In the genomic region with DNA sequence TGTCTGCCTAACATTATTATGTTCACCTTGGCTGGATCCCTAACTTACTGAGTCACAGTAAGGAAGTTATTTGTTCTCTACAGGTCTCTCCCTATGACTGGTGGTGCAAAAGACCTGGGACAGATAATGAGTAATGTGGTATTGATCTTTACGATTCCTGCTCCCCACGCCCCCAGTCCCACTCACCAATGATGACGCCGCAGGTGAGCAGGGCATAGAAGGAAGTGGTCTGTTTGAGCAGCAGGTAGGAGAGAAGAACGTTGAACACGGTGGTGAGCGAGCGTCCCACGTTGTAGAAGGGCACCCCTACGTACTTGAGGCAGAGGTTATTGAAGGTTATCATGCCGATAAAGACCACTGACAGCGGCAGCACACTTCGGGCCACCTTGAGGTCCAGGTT, we compare ENCODE assay signal across 8 mouse cellular contexts. TPM values are rescaled to one million over a fixed set of nuclear protein-coding genes. Genes with fewer than 3 reads are reported as not detected.
DNase-seq lines count a peak whose midpoint lies in the region; ATAC-seq and TF ChIP-seq lines count a peak whose summit lies in the region.

No protein-coding gene starts in this region.

- H3K4me2 ChIP-seq in CH12.LX (ENCODE audit: insufficient read depth, low read depth, poor library complexity, severe bottlenecking): peak overlapping the region; percentile 35
- peak overlapping the region; percentile 90 for H3K4me2 ChIP-seq in heart, postnatal 0 days (ENCODE audit: low read depth, low read length)

- WGBS in heart, embryonic 10.5 days: 57% methylated on average over 13 of the region's 13 CpGs
- 47% methylated on average over 13 of the region's 13 CpGs for WGBS in heart, postnatal 0 days
- 18% methylated on average over 13 of the region's 13 CpGs for WGBS in macrophage (ENCODE audit: missing documents)

- peaks cover 41% of the 10 kb centered on the region for H3K4me1 ChIP-seq in heart, embryonic 10.5 days
- peaks cover 23 to 45% of the 10 kb centered on the region in 2 experiments for H3K4me1 ChIP-seq in CH12.LX (ENCODE audit: control insufficient read depth in 1 of 2, insufficient read depth in 2 of 2)
- peaks cover 26% of the 10 kb centered on the region for H3K4me1 ChIP-seq in heart, postnatal 0 days (ENCODE audit: control insufficient read depth, insufficient read depth)

- peak overlapping the region; percentile 95 for H3K4me3 ChIP-seq in heart, embryonic 10.5 days
- peak overlapping the region; percentile 90 to 96 (median 92) for H3K4me3 ChIP-seq in CH12.LX (replicated peaks in 1 of 3; ENCODE audit: low read depth in 2 of 3, low read length in 2 of 3, poor library complexity in 1 of 3)
- H3K4me3 ChIP-seq in heart, postnatal 0 days (ENCODE audit: low read depth, low read length): peak overlapping the region; percentile 85
- peak overlapping the region; percentile 77 for H3K4me3 ChIP-seq in macrophage (ENCODE audit: inconsistent target)

- dilution Hi-C loops in CH12.LX (cut with MboI; ENCODE audit: extremely low pct_ligation_motif_present, extremely low pct_unique_long_range_greater_than_20kb, low sequenced_read_pairs): no loop called here

- no peak for TF ChIP-seq RAD21 in CH12.LX (IDR thresholded peaks at IDR 0.05; ENCODE audit: low read depth, low read length)

- peak overlapping the region; percentile 60; the same call in 1 of the 2 replicates for H3K9ac ChIP-seq in CH12.LX (ENCODE audit: insufficient read depth, low read depth)
- peak overlapping the region; percentile 73 for H3K9ac ChIP-seq in heart, postnatal 0 days (replicated peaks; ENCODE audit: low read depth, low read length)

- H3K79me2 ChIP-seq in CH12.LX (replicated peaks; ENCODE audit: control insufficient read depth, extremely low read depth, insufficient read depth, poor library complexity, severe bottlenecking): peaks cover 6% of the 10 kb centered on the region
- H3K79me2 ChIP-seq in macrophage (ENCODE audit: inconsistent target): peaks cover 49% of the 10 kb centered on the region

- H3K36me3 ChIP-seq in heart, embryonic 10.5 days: peaks cover 18% of the 10 kb centered on the region
- H3K36me3 ChIP-seq in CH12.LX (replicated peaks in 1 of 2; ENCODE audit: control insufficient read depth in 1 of 2, insufficient read depth in 1 of 2, low read length in 1 of 2) (peaks cover 15 to 34% of the 10 kb centered on the region in 2 experiments), macrophage (ENCODE audit: inconsistent target) (peaks cover 12% of the 10 kb centered on the region)
- peaks cover 16% of the 10 kb centered on the region for H3K36me3 ChIP-seq in heart, postnatal 0 days (replicated peaks; ENCODE audit: control insufficient read depth, insufficient read depth, low read length)

- H3K27me3 ChIP-seq in heart, embryonic 10.5 days (ENCODE audit: insufficient read depth, poor library complexity, severe bottlenecking): peaks cover 29% of the 10 kb centered on the region
- H3K27me3 ChIP-seq in CH12.LX (replicated peaks): peaks cover 34% of the 10 kb centered on the region
- H3K27me3 ChIP-seq in heart, postnatal 0 days (ENCODE audit: control insufficient read depth, insufficient read depth, low read length): no peaks in the 10 kb centered on the region

- ATAC-seq in heart, postnatal 0 days (ENCODE audit: insufficient read depth, low read depth): no peak
- ATAC-seq in megakaryocyte-erythroid progenitor cell, adult 5-6 weeks (replicated peaks; ENCODE audit: low FRiP score, low TSS enrichment, poor library complexity, severe bottlenecking): no peak

- DNase-seq in heart, embryonic 10.5 days (ENCODE audit: low spot score): no peak
- DNase-seq in heart, adult 9 months (ENCODE audit: low spot score in 2 of 2): no peak
- no peak for DNase-seq in CH12.LX (ENCODE audit: extremely low read depth)
- DNase-seq in heart, postnatal 0 days (ENCODE audit: low spot score): no peak
- DNase-seq in layer of hippocampus, postnatal 36 days: no peak
- no peak for DNase-seq in cerebellum, postnatal 25 days

- TF ChIP-seq POLR2A in CH12.LX (IDR thresholded peaks at IDR 0.05; ENCODE audit: low read depth, low read length): no peak

- in situ Hi-C loops in CH12.LX (cut with MboI; ENCODE audit: low pct_ligation_motif_present, low pct_unique_long_range_greater_than_20kb, low sequenced_read_pairs): no loop called here

- peak overlapping the region; percentile 91 for H3K27ac ChIP-seq in heart, embryonic 10.5 days
- no peak overlapping the region for H3K27ac ChIP-seq in CH12.LX (ENCODE audit: insufficient read depth, low read depth)
- H3K27ac ChIP-seq in heart, postnatal 0 days (ENCODE audit: low read depth): no peak overlapping the region
- H3K27ac ChIP-seq in macrophage: peak overlapping the region; percentile 87

- no peak for TF ChIP-seq EP300 in CH12.LX (IDR thresholded peaks at IDR 0.05; ENCODE audit: low read length)
- no peak for TF ChIP-seq EP300 in heart, postnatal 0 days (IDR thresholded peaks at IDR 0.05; ENCODE audit: low read depth)

- no peaks in the 10 kb centered on the region for H3K9me3 ChIP-seq in heart, embryonic 10.5 days
- H3K9me3 ChIP-seq in CH12.LX (replicated peaks; ENCODE audit: low read length): peaks cover 7% of the 10 kb centered on the region
- H3K9me3 ChIP-seq in heart, postnatal 0 days (replicated peaks; ENCODE audit: control insufficient read depth, low read length): no peaks in the 10 kb centered on the region

- TF ChIP-seq CTCF in CH12.LX (conservative IDR thresholded peaks at IDR 0.05 in 1 of 2, IDR thresholded peaks at IDR 0.05 in 1 of 2; ENCODE audit: low read depth in 2 of 2, low read length in 2 of 2): no peak
- no peak for TF ChIP-seq CTCF in heart, postnatal 0 days (IDR thresholded peaks at IDR 0.05; ENCODE audit: low read depth)

TF ChIP-seq in CH12.LX, 34 proteins besides CTCF, POLR2A, EP300 and RAD21:
- TF ChIP-seq NELFE (IDR thresholded peaks at IDR 0.05; ENCODE audit: low read depth, low read length): no peak
- TF ChIP-seq E2F4 (IDR thresholded peaks at IDR 0.05; ENCODE audit: insufficient replicate concordance, low read depth, low read length): no peak

RNA-seq across cellular contexts. Expression of a gene that starts 1.9 kb away (rescaled TPM):
- 14.1 and 14.9 TPM in 2 replicates for polyA plus RNA-seq in heart, embryonic 10.5 days (2016; fragmentation: Nextera tagmentation; extraction: Ambion mirVana)
- total RNA-seq in CH12.LX (2012; rRNA removed) (7.3 and 8.7 TPM in 2 replicates), CH12.LX (2014; rRNA removed) (2.8 and 4.1 TPM in 2 replicates)
- polyA plus RNA-seq in CH12.LX (2012; ENCODE audit: insufficient read length, low read depth) (18.4 and 22.7 TPM in 2 replicates), macrophage (2018) (19.5 to 23.8 TPM (median 21.6 TPM) in 3 replicates)
- total RNA-seq in heart, postnatal 0 days (2014; rRNA removed; ENCODE audit: low replicate concordance): 2.7 and 4.6 TPM in 2 replicates
- 5.0 and 5.1 TPM in 2 replicates for polyA plus RNA-seq in heart, postnatal 0 days (2015; fragmentation: Nextera tagmentation; extraction: Ambion mirVana)
- total RNA-seq in macrophage (2018; cell fraction: chromatin; rRNA removed): 1 to 10 TPM in 23 of 26 experiments, under 1 TPM in 3; 0.76 to 7.5 (median 2.0) TPM
- total RNA-seq in macrophage (2018; cell fraction: cytosol; rRNA removed): 10 to 100 TPM in 24 of 26 experiments, 1 to 10 TPM in 2; 7.2 to 28.0 (median 20.0) TPM
- total RNA-seq in macrophage (2018; cell fraction: nucleus; rRNA removed): 10 to 100 TPM in 19 of 26 experiments, 1 to 10 TPM in 7; 3.1 to 30.6 (median 15.6) TPM
- 27.9 and 29.0 TPM in 2 replicates for total RNA-seq in megakaryocyte-erythroid progenitor cell, adult 5-6 weeks (2014; fragmentation: Nextera tagmentation)
- 8.4 and 9.6 TPM in 2 replicates for total RNA-seq in megakaryocyte-erythroid progenitor cell, adult 5-6 weeks (2017)
- total RNA-seq in layer of hippocampus, postnatal 36 days (2021): 10 to 100 TPM; 13.3 to 14.5 TPM

RNA-seq across cellular contexts. Expression of a gene that starts 24.6 kb away (rescaled TPM):
- 21.0 and 23.3 TPM in 2 replicates for polyA plus RNA-seq in heart, embryonic 10.5 days (2016; fragmentation: Nextera tagmentation; extraction: Ambion mirVana)
- total RNA-seq in CH12.LX (2012; rRNA removed) (8.8 and 12.7 TPM in 2 replicates), CH12.LX (2014; rRNA removed) (3.7 and 4.3 TPM in 2 replicates)
- polyA plus RNA-seq in CH12.LX (2012; ENCODE audit: insufficient read length, low read depth) (15.2 and 15.9 TPM in 2 replicates), macrophage (2018) (2.4 to 3.5 TPM (median 3.0 TPM) in 3 replicates)
- 9.5 and 15.3 TPM in 2 replicates for total RNA-seq in heart, postnatal 0 days (2014; rRNA removed; ENCODE audit: low replicate concordance)
- polyA plus RNA-seq in heart, postnatal 0 days (2015; fragmentation: Nextera tagmentation; extraction: Ambion mirVana): 14.0 and 17.3 TPM in 2 replicates
- total RNA-seq in macrophage (2018; cell fraction: chromatin; rRNA removed): 10 to 100 TPM in 23 of 26 experiments, 1 to 10 TPM in 3; 8.8 to 28.9 (median 20.4) TPM
- 1 to 10 TPM; 1.6 to 4.4 (median 3.1) TPM for total RNA-seq in macrophage (2018; cell fraction: cytosol; rRNA removed)
- 10 to 100 TPM in 16 of 26 experiments, 1 to 10 TPM in 10; 5.3 to 24.1 (median 10.9) TPM for total RNA-seq in macrophage (2018; cell fraction: nucleus; rRNA removed)
- total RNA-seq in megakaryocyte-erythroid progenitor cell, adult 5-6 weeks (2014; fragmentation: Nextera tagmentation): 16.1 and 21.0 TPM in 2 replicates
- total RNA-seq in megakaryocyte-erythroid progenitor cell, adult 5-6 weeks (2017): 8.4 and 9.6 TPM in 2 replicates
- 100 to 1,000 TPM in 1 of 2 experiments, 10 to 100 TPM in 1; 93.7 to 101 TPM for total RNA-seq in layer of hippocampus, postnatal 36 days (2021)

RNA-seq across cellular contexts. Expression of a gene that starts 57.4 kb away (rescaled TPM):
- 7.5 and 18.2 TPM in 2 replicates for polyA plus RNA-seq in heart, embryonic 10.5 days (2016; fragmentation: Nextera tagmentation; extraction: Ambion mirVana)
- total RNA-seq in CH12.LX (2012; rRNA removed): 4.1 and 5.4 TPM in 2 replicates
- 5.0 and 5.5 TPM in 2 replicates for total RNA-seq in CH12.LX (2014; rRNA removed)
- 11.0 and 13.0 TPM in 2 replicates for polyA plus RNA-seq in CH12.LX (2012; ENCODE audit: insufficient read length, low read depth)
- total RNA-seq in heart, postnatal 0 days (2014; rRNA removed; ENCODE audit: low replicate concordance): 5.6 and 8.4 TPM in 2 replicates
- polyA plus RNA-seq in heart, postnatal 0 days (2015; fragmentation: Nextera tagmentation; extraction: Ambion mirVana): 2.7 and 3.1 TPM in 2 replicates
- 1 to 10 TPM in 1 of 26 experiments, under 1 TPM in 4, not detected in 21; 0.25 to 1.6 (median 0.50) TPM for total RNA-seq in macrophage (2018; cell fraction: chromatin; rRNA removed)
- under 1 TPM in 25 of 26 experiments, not detected in 1; 0.10 to 0.27 (median 0.15) TPM for total RNA-seq in macrophage (2018; cell fraction: cytosol; rRNA removed)
- total RNA-seq in macrophage (2018; cell fraction: nucleus; rRNA removed): under 1 TPM in 3 of 26 experiments, not detected in 23; 0.24 to 0.75 (median 0.33) TPM
- polyA plus RNA-seq in macrophage (2018): 0.09 to 0.12 TPM in 2 of 3 replicates, not detected in the other
- total RNA-seq in megakaryocyte-erythroid progenitor cell, adult 5-6 weeks (2014; fragmentation: Nextera tagmentation): not detected in 2 replicates
- not detected in 2 replicates for total RNA-seq in megakaryocyte-erythroid progenitor cell, adult 5-6 weeks (2017)
- total RNA-seq in layer of hippocampus, postnatal 36 days (2021): 100 to 1,000 TPM; 336 to 345 TPM

Comparison
In these comparisons a context has a peak if more than half of its experiments do, and no peak if none do; other contexts are left out.
1. H3K27ac ChIP-seq: peak in heart, embryonic 10.5 days (single experiment) and macrophage (single experiment); none in CH12.LX (single experiment) and heart, postnatal 0 days (single experiment).
2. RNA of a gene that starts 57.4 kb away (total RNA-seq): 336 to 345 TPM in layer of hippocampus, postnatal 36 days; 5.6 to 8.4 TPM in heart, postnatal 0 days, 4.1 to 5.5 TPM in CH12.LX and not detected in megakaryocyte-erythroid progenitor cell, adult 5-6 weeks; every median in the first group is over 10 times any median in the second.
3. Peak in every context shown above with its lines, with median percentiles within 50 percentile points of each other: H3K4me3 ChIP-seq.